Mouse (Mus musculus) limb, embryonic 14.5 days (tissue): ENCODE measurements around the gene Grid2. TPM values are rescaled to one million over a fixed set of nuclear protein-coding genes. Genes with fewer than 3 reads are reported as not detected.

Source experiments
- ATAC-seq: fragments of 200-750 bp; cut with Nextera tagmentation; 2 replicates; pipeline ENCODE4 v1.8.0; 2017; ENCODE audit warnings: low read depth, moderate number of reproducible peaks, moderate TSS enrichment; ENCODE audit not compliant: low FRiP score
- DNase-seq: peaks from one replicate; pipeline ENCODE4 v3.0.0-alpha.2; 2015; ENCODE audit warnings: low spot score
- H3K27ac ChIP-seq: fragments of 300-500 bp; sonication (generic); replicated peaks from 2 replicates; pipeline ENCODE4 v1.5.1; 2014; ENCODE audit warnings: low read depth, mild to moderate bottlenecking, low read length, moderate library complexity, mixed read lengths
- H3K27me3 ChIP-seq: fragments of 300-500 bp; sonication (generic); 2 replicates; pipeline ENCODE4 v1.6.1; 2014; ENCODE audit warnings: low read length, mixed read lengths; ENCODE audit not compliant: control insufficient read depth, insufficient read depth
- H3K36me3 ChIP-seq: fragments of 300-500 bp; sonication (generic); 2 replicates; pipeline ENCODE4 v1.6.1; 2014; ENCODE audit warnings: mild to moderate bottlenecking, low read length, moderate library complexity, mixed read lengths; ENCODE audit not compliant: control insufficient read depth, insufficient read depth
- H3K4me1 ChIP-seq: fragments of 300-500 bp; sonication (generic); 2 replicates; pipeline ENCODE4 v1.6.1; 2014; ENCODE audit warnings: antibody characterized with exemption, low read length, mixed read lengths; ENCODE audit not compliant: control insufficient read depth, insufficient read depth
- H3K4me2 ChIP-seq: fragments of 300-500 bp; sonication (generic); replicated peaks from 2 replicates; pipeline ENCODE4 v1.6.1; 2014; ENCODE audit warnings: low read depth, mild to moderate bottlenecking, low read length, moderate library complexity; ENCODE audit not compliant: severe bottlenecking
- H3K4me3 ChIP-seq: fragments of 300-500 bp; sonication (generic); replicated peaks from 2 replicates; pipeline ENCODE4 v1.5.1; 2014; ENCODE audit warnings: low read length
- H3K9ac ChIP-seq: fragments of 300-500 bp; sonication (generic); 2 replicates; pipeline ENCODE4 v1.6.1; 2014; ENCODE audit warnings: mild to moderate bottlenecking, low read depth, low read length, moderate library complexity; ENCODE audit not compliant: severe bottlenecking
- H3K9me3 ChIP-seq: fragments of 300-500 bp; sonication (generic); 2 replicates; pipeline ENCODE4 v1.6.1; 2016; ENCODE audit warnings: low read length; ENCODE audit not compliant: control insufficient read depth
- POLR2A ChIP-seq: fragments of 200-500 bp; IDR thresholded peaks from 2 replicates; pipeline ENCODE4 v1.8.0; 2012; ENCODE audit warnings: inconsistent platforms, mild to moderate bottlenecking, moderate library complexity, borderline replicate concordance; ENCODE audit not compliant: insufficient read depth, insufficient read length; ENCODE audit errors: extremely low read depth
- WGBS: fragments of 180-500 bp; shearing (Covaris S2); extraction: QIAGEN DNeasy Blood & Tissue Kit; methylation state at CpG from one replicate; pipeline ENCODE4 v1.1.7; 2014; 5-methylcytosine and 5-hydroxymethylcytosine counted together
- polyA plus RNA-seq, 2 experiments: library from polyadenylated mRNA; depleted of rRNA in 1 of 2; stranded (reverse) in 1 of 2; unstranded in 1 of 2; fragments of >200 nt; fragmentation: Nextera tagmentation in 1 of 2; extraction: Ambion mirVana in 1 of 2; gene quantifications; 2 replicates each; pipeline versions ENCODE4 v1.2.1 to v1.2.3; 2012 to 2014

Grid2 gene
- polyA plus RNA-seq, 2 experiments: 1.1 to 1.9 TPM

- H3K4me3 ChIP-seq: no peak overlapping the region
- no peaks in the 10 kb centered on the region for H3K4me1 ChIP-seq
- no peak overlapping the region for H3K27ac ChIP-seq
- no peak for DNase-seq
- no peak for ATAC-seq
- no peak for TF ChIP-seq POLR2A
- no peaks in the 10 kb centered on the region for H3K27me3 ChIP-seq
- H3K9me3 ChIP-seq: no peaks in the 10 kb centered on the region
- H3K4me2 ChIP-seq: no peak overlapping the region
- no peak overlapping the region for H3K9ac ChIP-seq
- no peaks in the 10 kb centered on the region for H3K36me3 ChIP-seq
- 83% methylated on average over 7 of the region's 7 CpGs for WGBS
Measured at GRCm38 (mm10) chr6:64588487-64589205, 1333.0 kb downstream of the Grid2 start.

DNA sequence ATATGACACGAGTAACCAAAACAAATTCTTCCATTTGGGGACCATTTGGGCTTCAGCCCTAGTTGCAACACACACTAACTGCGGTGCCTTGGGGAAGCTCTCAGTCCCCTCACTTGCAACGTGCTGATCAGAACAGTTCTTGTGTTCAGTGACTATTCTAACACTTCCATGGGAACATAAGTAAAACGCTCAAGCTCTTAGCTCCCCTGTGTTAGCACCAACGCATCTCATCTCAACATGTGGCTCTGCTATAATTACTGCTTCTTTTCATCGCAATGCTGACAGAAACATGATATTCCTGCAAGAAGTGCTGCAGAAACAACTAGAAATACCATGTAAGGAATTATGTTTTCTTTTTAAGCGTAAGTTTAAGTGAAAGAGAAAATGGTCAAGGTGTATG is 1340.6 kb downstream of the Grid2 start:
- H3K27me3 ChIP-seq: no peaks in the 10 kb centered on the region
- no peaks in the 10 kb centered on the region for H3K36me3 ChIP-seq
- no peak for TF ChIP-seq POLR2A
- ATAC-seq (no peak), DNase-seq (no peak)
- H3K9ac ChIP-seq: no peak overlapping the region
- H3K4me3 ChIP-seq: no peak overlapping the region
- 57% methylated on average over 7 of the region's 7 CpGs for WGBS
- H3K9me3 ChIP-seq: no peaks in the 10 kb centered on the region
- H3K4me1 ChIP-seq: no peaks in the 10 kb centered on the region
- H3K4me2 ChIP-seq: no peak overlapping the region
- H3K27ac ChIP-seq: no peak overlapping the region

GRCm38 (mm10) chr6:64596835-64597234 is 1341.2 kb downstream of the Grid2 start:
- Histone ChIP-seq H3K9ac (no peak overlapping the region), H3K9me3 (no peaks in the 10 kb centered on the region), H3K36me3 (no peaks in the 10 kb centered on the region), H3K4me2 (no peak overlapping the region), H3K27me3 (no peaks in the 10 kb centered on the region), H3K27ac (no peak overlapping the region), H3K4me1 (no peaks in the 10 kb centered on the region), H3K4me3 (no peak overlapping the region)
- WGBS: 62% methylated on average over 2 of the region's 2 CpGs
- DNase-seq: no peak
- no peak for TF ChIP-seq POLR2A
- ATAC-seq: no peak

DNA sequence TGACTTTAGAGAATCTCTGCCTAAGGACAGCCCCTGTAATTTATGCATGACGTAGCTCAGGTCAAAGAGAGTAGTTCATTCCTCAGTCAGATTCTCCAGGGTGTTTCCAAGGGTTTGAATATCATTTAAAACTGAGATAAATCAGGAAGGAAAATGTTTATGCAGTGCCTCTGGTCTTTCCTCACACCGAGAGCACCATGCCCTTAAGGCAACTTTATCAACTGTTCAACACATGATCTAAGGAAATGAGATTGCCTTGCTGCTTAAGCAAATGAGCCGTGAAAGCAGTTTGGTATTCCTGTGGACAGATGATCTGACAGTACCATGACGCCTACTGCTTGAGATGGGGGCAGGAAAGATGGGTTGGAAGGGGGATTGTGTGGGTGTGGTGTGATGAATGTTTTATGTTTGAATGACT is 1342.5 kb downstream of the Grid2 start:
- H3K9me3 ChIP-seq: no peaks in the 10 kb centered on the region
- H3K4me2 ChIP-seq: no peak overlapping the region
- WGBS: 38% methylated on average over 4 of the region's 4 CpGs
- no peak overlapping the region for H3K9ac ChIP-seq
- DNase-seq: no peak
- ATAC-seq: no peak
- H3K27ac ChIP-seq: no peak overlapping the region
- no peak for TF ChIP-seq POLR2A
- H3K4me1 ChIP-seq: no peaks in the 10 kb centered on the region
- H3K36me3 ChIP-seq: no peaks in the 10 kb centered on the region
- H3K27me3 ChIP-seq: no peaks in the 10 kb centered on the region
- H3K4me3 ChIP-seq: no peak overlapping the region

GRCm38 (mm10) chr6:64605753-64606152 is 1350.1 kb downstream of the Grid2 start:
- no peak overlapping the region for H3K4me3 ChIP-seq
- ATAC-seq (no peak), DNase-seq (no peak)
- no peak overlapping the region for H3K9ac ChIP-seq
- no peaks in the 10 kb centered on the region for H3K36me3 ChIP-seq
- WGBS: 34% methylated on average over 3 of the region's 3 CpGs
- no peaks in the 10 kb centered on the region for H3K27me3 ChIP-seq
- H3K4me1 ChIP-seq: no peaks in the 10 kb centered on the region
- H3K9me3 ChIP-seq: no peaks in the 10 kb centered on the region
- H3K4me2 ChIP-seq: no peak overlapping the region
- no peak for TF ChIP-seq POLR2A
- no peak overlapping the region for H3K27ac ChIP-seq
